Mouse (Mus musculus) thymus, adult 18-20 months (tissue): Measurements from ENCODE around the gene Itgb3.
"Not testable (repeated sequence)": the region's sequence is repeated elsewhere in the genome, so short reads cannot be mapped to it uniquely, and the experiment has no call there.

Experiments
- DNase-seq, 2 experiments: peaks; one replicate each; pipeline ENCODE4 v3.0.0; 2022; ENCODE audit warnings: mixed read lengths in 2 of 2

Itgb3 gene

DNA sequence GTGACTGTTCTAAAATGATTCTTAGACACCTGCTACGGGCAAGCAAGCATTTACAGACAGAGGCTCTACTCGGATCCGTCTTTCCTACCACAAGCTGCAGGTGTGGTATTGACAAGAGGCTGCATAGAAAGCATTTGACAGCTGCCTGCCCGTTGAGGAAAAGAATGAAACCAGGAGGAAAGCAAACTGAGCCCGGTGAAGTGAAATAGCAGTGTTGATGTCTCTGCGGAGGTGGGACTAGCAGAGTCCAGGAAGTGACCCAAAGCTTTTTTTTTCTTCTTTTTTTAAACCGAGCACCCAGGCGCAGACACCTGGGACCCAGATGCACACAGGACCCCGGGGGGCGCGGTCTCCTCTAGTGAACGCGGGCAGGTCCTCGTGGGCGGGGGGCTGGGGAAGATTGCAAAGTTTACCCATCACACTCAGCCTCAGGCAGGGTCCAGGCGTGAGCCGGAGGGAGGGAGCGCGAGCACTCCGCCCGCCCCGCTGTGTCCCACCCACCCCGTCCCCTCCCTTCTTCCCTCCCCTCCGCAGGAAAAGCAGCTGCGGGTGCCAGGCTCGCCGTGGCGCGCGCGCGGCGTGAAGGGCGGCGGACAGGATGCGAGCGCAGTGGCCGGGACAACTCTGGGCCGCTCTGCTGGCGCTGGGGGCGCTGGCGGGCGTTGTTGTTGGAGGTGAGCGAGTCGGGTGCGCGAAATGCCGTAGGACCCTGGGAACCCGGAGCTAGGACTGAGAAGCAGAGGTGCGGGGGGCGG lies at the start of gene Itgb3:
Gene Itgb3 (plus strand): TSS at position 510 of the 755 bp plus-strand sequence.
- DNase-seq = peak; percentile 50 to 70

DNA sequence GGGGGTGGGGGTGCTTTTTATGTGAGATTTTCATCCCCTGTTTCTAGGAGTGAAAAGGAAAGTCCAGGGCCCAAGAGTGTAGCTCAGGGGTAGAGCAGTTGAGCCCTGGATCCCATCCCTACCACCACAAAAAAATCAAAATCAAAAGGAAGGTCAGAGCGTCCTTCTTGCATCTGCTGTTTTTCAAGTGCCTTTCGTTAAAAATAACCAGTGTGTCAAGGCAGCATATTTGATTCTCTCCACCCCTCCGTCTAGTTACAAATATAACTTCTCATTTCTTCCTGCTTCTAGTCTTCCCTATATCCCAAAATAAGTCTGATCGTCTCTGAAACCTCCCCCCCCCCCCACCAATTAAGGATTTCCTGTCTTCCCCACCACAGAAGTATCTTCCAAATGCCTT lies 49.7 kb upstream of the Itgb3 start:
- no peak for DNase-seq

DNA sequence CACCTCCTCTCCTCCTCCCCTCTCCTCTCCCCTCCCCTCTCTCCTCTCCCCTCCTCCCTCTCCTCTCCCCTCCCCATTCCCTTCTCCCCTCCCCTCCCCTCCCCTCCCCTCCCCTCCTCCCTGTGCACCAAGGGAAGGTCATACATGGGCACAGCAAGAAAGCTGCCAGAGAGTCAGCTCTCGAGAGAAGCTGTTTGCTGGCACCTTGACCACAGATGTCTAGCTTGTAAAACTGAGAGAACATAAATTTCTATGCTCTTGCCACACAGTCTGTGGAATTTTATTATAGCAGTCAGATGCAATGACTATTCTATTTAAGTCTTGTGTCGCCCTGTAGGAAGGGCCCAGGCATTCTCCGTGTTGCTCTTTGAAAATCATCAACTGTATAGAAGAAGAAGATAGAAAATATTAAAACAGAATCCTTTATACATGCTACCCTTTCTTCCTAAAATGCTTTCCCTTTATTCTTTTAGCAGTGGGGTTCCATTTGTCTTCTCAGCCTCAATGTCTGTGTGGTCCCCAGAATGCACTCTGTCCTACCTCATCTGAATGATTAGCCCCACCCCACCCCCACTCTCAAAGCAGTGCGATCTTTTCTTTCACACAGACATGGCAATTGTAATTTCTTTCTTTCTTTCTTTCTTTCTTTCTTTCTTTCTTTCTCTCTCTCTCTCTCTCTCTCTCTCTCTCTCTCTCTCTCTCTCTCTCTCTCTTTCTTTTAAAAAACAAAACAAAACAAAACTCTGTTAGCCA lies 49.0 kb upstream of the Itgb3 start:
- DNase-seq = no peak

DNA sequence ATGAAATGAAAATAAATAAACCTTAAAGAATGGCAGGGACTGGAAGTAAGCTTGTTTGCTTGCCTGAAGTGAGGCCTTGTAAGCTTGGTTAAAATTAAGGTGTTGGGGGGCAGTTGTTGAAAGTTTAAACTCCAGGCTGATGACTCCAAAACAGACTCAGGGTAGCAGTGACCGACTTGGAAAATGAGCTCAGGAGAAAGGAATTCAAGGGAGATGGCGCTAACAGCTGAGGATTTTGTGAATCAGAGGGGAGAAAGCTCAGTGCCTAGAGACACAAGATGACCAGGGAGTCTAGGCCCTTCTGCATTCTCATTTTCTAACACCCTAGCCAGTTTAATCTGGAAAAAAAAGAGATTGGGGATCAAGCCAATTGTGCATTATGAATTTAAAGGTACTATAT lies 46.8 kb upstream of the Itgb3 start:
- DNase-seq = no peak

DNA sequence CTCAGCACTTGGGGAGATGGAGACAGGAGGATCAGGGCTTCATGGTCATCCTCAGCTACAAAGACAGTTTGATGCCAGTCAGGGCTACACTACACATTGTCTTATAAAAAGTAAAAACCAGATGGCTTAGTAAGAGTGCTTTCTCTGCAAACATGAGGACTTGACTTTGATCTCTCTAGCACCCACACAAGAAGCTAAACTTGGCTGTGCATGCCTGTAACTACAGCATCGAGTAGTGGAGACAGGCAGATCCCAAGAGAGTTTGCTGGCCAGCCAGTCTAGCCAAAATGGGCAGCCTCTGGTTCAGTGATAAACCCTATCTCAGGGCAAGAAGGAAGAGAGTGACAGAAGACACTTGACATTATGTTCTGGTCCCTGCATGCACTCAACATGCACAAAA lies 44.3 kb upstream of the Itgb3 start:
- DNase-seq = no peak

DNA sequence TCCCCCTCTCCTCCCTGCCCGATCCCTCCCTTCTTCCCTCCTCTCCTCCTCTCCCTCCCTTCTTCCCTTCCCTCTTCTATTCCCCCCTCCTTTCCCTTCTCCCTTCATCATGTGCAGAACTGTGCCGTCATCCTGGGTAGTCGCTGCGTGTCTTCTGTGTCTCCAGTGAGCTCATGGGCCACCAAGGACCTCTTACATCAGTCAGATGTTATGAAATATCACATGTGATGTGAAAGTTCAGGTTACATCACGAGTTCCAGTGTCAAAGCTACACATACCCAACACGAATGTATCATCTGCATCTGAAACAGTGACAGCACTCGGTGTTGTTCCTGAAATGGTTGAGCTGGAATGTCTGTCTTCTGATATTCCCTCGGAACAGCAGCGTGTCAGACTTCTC lies 42.6 kb upstream of the Itgb3 start:
- DNase-seq = no peak

DNA sequence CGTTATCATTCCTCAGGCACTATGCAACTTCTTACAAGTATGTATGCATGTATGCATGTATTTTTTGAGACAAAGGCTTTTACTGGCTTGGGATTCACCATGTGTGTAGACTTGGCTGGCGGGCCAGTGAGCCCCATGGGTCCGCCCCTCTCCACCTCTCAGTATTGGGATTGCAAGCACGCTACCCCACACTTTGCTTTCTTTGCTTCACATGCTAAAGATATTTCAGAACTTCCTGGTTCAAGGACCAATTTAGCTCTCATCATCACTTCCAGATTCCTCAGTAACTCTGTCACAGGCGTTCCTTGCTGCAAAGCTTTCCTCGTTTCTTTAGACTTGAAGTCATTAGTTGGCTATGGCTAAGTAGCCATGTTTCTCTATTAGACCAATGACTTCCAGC lies 41.7 kb upstream of the Itgb3 start:
- DNase-seq = no peak

DNA sequence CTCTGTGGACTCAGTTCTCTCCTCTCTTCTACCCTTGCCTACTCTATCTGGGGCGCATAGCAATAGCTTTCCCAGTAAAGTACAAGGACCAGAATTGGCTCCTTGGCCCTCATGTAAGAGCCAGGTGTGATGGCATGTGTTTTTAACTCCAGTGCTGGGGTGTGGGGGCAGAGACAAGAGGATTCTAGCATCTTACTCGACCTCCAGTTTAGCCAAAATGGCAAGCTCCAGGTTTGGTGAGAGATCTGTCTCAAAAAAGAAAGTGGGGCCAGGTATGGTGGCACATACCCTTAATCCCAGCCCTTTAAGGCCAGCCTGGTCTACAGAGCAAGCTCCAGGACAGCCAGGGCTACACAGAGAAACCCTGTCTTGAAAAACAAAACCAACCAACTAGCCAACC lies 41.0 kb upstream of the Itgb3 start:
- no peak for DNase-seq

DNA sequence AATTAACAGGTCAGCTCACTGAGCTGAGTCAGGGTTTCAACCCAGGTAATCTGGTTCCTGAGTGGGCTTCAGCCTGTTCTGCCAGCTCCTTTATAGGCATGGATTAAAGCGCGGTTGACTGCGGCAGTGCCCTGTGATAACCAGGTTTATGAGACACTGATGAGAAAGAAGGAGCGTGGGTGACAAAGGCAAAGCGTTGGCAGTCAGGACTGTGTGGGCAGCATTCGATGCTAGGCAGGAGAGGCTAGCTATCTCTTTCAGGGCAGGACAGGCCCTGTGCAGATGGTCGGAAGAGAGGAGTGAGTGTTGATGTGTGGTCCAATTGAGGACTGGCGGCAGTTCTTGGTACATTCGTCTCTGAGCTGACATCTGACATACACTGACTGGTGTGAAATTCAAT lies 40.1 kb upstream of the Itgb3 start:
- DNase-seq = no peak

DNA sequence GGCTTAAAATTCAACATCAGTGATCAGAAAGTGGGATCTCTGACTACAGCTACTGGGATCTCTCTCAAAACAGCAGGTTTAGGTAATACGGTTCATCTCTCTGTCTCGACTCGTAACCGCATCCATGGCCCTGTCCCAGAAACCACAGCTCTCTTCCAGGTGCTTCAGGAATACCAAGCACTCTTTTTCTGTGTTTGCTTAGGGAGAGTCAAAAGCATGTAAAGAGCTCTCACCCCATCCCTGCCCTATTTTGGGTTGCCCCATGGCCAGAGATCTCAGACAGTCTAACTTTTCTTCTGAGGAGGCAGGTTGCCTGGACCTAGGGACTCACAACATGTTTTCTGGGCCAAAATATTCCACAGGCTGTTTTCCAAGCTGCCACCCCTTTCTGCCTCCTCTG lies 39.5 kb upstream of the Itgb3 start:
- DNase-seq = no peak

DNA sequence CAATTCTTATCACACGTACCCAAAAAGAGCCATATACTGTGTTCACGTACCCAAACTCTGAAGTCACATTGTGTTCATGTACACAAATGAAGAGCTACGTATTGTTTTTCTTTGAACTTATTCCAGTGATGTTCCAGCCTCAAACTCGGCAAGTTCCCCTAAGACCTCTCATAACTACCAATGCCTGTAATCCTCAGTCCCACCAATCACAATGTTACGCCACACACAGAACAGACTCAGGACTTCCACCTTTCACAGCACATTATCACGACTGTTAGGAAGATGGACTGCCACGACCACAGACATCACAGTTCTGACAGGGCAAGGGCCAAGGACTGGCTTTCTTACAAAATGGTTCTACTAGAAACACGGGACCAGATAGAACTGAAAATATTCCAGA lies 37.3 kb upstream of the Itgb3 start:
- not testable (repeated sequence) for DNase-seq

DNA sequence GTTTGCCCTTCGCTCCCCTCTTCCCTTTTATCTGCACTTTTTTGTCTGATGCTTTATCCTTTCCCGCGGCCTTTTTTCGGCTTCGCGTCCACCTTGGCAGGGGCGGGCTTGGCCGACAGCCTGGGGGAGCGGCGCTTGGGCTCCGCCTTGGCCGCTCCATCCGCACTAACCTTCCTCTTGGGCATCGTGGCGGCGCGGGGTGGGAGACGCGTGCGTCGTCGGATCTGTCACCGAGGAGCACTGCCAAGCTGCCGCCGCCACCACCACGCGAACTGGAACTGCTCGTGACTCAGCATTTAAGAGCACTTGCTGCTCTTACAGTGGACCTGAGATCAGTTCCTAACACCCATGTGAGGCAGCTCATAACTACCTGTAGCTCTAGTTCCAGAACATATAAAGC lies 36.4 kb upstream of the Itgb3 start:
- not testable (repeated sequence) for DNase-seq

DNA sequence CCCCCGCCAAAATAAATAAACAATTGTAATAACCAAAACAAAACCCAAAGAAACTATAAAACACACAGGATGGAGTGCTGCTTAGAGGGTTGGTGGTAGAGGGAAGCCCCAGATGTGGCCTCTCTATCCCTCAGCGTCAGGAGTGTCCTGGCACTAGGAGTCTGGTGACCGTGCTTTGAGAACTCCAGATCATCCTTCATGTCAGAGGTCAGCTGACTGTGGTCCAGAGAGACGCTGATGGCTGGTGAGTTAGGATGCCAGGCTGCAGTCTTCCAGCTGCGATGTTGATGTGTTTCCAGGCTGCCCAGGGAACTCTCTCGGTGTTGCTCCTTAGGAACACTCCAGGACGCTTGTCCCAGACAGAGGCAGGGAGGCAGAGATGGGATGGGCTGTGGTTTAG lies 35.7 kb upstream of the Itgb3 start:
- DNase-seq = no peak

DNA sequence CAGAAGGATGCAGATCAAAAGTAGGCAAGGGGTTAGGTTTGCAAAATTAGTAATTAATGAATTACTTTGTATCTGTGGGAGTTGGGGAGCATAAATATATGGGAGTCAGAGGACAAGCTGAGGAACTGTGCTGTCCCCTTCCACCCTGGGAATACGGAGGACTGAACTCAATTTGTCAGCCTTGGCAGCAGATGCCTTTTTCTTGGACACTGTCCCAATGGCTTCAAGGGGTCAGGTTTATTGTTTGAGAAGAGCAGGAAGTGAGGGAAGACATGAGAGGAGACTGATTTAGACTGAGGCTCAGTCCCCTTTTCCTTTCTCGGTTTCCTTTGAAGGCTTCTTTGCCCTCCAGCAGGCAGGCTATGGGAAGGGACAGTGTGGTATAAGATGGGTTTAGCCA lies 35.2 kb upstream of the Itgb3 start:
- DNase-seq = no peak

DNA sequence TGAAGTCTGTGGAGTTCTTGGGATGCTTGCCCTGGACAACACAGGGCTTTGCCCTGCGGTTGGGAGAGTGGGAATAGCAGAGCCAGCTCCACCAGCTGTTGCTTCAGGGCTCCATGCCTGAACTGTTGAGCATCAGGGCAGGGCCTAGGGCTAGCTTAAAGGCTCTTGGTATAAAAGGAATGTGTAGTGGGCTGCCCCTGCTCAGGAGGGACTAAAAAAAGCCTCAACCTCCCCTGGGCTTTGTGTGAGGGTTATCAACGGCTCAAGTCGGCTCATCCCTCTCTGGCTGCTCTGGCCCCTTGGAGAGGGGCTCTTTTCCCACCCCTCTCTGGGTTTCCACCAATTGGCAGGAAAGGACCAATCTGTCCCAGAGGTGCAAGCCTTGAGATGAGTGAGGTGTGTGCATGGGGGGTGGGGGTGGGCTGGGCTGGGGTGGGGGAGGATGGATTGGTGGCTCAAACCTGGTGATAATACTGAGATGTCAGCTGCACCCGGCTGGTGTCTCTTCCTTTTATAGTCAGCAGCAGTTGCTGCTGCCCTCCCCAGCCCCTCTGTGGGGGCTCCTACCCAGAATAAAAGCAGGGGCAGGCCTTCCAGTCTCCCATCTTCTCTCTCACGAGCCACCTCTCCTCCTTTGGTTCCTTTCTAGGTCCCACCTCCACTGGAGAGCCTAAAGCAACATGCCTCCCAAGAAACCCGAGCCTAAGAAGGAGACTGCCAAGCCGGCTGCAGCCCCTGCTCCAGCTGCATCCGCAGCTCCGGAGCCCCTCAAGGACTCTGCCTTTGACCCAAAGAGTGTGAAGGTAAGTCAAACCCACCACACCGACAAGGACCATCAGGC lies 30.8 kb upstream of the Itgb3 start:
- no peak for DNase-seq

DNA sequence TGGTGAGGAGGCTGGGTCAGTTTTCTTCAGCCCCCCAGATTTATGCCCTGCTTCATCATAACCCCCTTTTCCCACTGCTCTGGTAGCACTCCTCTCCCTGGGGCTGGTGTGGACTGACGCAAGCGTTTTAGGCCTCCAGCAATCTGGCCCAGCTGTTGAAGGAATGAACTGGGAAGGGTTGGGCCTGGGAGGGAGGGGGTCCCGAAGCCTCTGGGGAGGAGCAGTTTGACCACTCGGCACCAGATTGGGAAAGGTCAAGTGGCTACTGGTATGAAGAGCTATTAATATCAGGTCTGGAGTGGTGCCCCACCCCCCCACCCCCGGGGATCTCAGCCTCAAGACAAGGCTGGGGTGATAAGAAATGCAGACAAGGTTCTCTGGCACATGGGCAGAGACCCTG lies 29.7 kb upstream of the Itgb3 start:
- DNase-seq = no peak

DNA sequence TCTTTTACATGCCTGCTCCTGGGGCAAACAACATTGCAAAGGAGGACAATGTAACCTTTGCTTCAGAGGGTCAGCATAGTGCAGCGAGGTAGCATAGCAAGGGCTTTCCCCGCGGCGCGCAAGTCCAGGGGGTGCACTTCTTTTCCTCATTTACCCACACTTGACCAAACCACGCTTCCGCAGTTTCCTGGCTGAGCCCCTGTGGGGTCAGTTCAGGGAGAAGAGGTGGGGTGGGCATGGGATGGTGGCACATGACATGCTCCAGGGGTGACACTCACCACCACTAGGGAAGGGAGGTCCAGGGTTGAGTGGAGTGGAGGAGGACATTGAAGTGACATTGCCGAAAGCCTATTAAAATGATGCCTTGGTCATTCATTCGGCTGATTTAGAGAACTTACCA lies 28.7 kb upstream of the Itgb3 start:
- no peak for DNase-seq

DNA sequence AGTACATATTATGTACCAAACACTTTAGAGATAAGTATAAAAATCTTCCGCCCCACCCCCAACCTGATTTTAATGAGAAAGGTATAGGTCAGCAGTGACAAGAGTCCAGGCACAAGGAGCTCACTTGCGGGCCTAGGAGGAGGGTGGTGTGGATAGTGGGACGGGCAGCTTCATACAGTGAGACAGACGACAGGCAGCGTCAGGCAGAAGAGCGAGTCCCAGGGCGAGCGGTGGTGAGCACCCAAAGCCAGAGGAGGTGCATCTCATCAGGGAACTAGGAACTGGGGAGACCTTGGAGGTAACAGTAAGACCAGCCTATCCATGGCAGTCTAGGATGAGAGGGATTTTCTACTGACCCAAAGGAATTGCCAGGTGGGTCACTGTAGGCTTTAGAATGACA lies 28.2 kb upstream of the Itgb3 start:
- no peak for DNase-seq

DNA sequence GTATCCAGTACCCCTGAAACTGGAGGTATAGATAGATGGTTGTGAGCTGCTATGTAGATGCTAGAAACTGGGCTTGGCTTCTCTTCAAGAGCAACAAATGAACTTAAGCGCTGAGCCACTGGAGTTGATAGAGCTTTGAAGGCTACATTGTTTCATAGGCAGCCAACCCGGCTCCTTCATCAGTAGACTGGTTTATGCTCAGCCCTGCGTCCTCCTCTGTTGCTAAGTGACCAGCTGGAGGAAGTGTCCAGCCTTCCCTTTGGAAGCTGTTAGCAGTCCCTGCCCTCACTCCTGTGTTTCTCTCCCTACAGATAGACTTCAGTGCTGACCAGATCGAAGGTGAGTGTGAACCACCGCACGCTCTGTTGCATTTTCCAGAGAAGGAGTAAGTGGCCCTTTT lies 27.7 kb upstream of the Itgb3 start:
- DNase-seq = no peak

DNA sequence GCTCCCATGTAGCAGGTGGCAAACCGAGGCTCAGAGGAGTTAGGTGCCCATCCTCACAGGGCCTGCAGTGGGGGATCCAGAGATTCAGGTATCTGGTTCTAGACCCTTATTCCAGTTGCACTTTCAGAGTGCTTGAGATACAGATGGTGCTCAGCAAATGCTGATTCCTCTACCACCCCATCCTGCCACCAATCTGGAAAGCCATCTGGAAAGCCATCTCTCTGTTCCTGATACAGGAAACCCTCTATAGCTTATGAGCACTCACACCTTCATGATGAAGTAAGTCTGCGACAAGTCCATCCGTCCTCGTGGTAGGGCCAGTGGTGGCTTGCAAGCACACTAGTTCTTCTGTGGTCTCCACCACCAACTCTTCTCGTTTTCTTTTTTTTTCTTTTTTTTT lies 27.2 kb upstream of the Itgb3 start:
- DNase-seq = no peak

DNA sequence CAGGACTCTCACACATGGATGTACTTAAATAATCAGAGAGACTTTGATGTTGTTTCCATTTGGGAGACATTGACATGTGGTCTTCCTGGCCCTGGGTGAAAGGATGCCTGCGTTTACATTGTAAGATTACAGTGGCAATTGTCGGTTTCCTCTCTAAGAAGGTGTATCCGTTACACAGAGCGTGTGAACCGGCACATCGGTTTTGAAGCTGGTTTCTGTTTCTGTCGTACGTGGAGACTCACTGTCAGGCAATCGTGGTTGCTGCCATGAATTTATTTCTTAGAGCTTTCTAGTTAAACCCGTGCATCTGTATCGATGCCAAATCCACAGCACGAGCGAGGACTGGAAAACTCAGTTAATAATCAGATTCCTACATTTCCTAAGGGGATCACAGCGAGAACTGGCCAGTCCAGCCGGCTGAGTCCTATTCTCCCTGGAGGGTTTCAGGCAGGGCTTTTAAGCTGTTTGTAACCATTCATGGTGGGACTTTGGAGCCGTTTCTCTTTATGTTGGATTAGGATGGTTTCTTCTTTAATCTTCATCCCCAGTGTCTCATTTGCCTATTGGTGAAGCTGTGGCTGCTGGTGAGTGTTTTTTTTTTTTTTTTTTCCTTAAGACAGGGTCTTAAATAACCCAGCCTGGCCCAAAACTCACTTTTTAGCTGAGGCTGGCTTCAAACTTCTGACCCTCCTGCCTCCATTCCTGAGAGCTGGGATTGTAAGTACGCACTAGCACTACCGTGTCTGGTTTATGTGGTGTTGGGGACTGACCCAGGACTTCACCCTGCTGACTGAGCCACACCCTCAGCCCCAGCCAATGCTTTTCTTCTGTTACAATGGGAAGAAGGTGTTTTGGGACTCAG lies 26.1 kb upstream of the Itgb3 start:
- peak in 1 of 2 experiments; percentile 20 for DNase-seq

DNA sequence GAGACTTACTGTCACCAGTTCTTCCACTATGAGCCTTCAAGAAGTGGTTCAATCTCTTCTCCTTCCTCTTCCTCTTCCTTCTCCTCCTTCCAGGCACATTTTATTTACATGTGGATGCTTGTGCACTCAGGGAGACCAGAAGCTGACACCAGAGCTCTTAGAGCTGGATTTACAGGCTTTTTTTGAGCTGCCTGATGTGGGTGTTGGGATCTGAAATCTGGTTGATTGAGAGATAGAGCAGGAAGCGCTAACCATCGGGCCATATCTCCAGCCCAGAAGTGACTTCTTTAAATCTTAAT lies 25.5 kb upstream of the Itgb3 start:
- no peak for DNase-seq
